Mouse (Mus musculus) liver, embryonic 14.5 days (tissue): ENCODE measurements around the gene Tex38. TPM values are rescaled to one million over a fixed set of nuclear protein-coding genes. Genes with fewer than 3 reads are reported as not detected.

Source experiments
- ATAC-seq: fragments of 200-750 bp; cut with Nextera tagmentation; 2 replicates; pipeline ENCODE4 v1.8.0; 2017; ENCODE audit warnings: moderate number of reproducible peaks, mild to moderate bottlenecking, moderate library complexity; ENCODE audit not compliant: insufficient read depth
- DNase-seq, 3 experiments: peaks; one replicate each; pipeline ENCODE4 v3.0.0-alpha.2; 2012 to 2013; ENCODE audit warnings: low read depth in 3 of 3, low spot score in 3 of 3
- H3K27ac ChIP-seq: fragments of 300-500 bp; sonication (generic); 2 replicates; pipeline ENCODE4 v1.5.1; 2014; ENCODE audit warnings: moderate library complexity, mild to moderate bottlenecking, control low read depth, inconsistent platforms
- H3K27me3 ChIP-seq: fragments of 300-500 bp; sonication (generic); 2 replicates; pipeline ENCODE4 v1.6.1; 2014; ENCODE audit warnings: mild to moderate bottlenecking, low read length, moderate library complexity; ENCODE audit not compliant: control insufficient read depth, insufficient read depth
- H3K36me3 ChIP-seq: fragments of 300-500 bp; sonication (generic); replicated peaks from 2 replicates; pipeline ENCODE4 v1.6.1; 2014; ENCODE audit warnings: low read depth; ENCODE audit not compliant: control insufficient read depth, insufficient read depth
- H3K4me1 ChIP-seq, 2 experiments: fragments of 200-500 bp in 1 of 2; fragments of 300-500 bp in 1 of 2; sonication (generic) in 1 of 2; replicated peaks; 2 replicates each; pipeline ENCODE4 v1.6.1; 2012 to 2014; ENCODE audit warnings: antibody characterized with exemption in 1 of 2, inconsistent platforms in 1 of 2, low read length in 1 of 2; ENCODE audit not compliant: control insufficient read depth in 2 of 2, insufficient read depth in 2 of 2
- H3K4me2 ChIP-seq: fragments of 300-500 bp; sonication (generic); 2 replicates; pipeline ENCODE4 v1.6.1; 2014; ENCODE audit warnings: low read depth, mild to moderate bottlenecking, control low read depth, moderate library complexity
- H3K4me3 ChIP-seq, 2 experiments: fragments of 200-500 bp in 1 of 2; fragments of 300-500 bp in 1 of 2; sonication (generic) in 1 of 2; 2 replicates each; pipeline ENCODE4 v1.5.1; 2012 to 2014; ENCODE audit warnings: low read depth in 2 of 2, low read length in 2 of 2, mild to moderate bottlenecking in 2 of 2, control low read depth in 1 of 2, inconsistent platforms in 1 of 2, moderate library complexity in 1 of 2; ENCODE audit not compliant: insufficient read depth in 1 of 2
- H3K9ac ChIP-seq: fragments of 300-500 bp; sonication (generic); replicated peaks from 2 replicates; pipeline ENCODE4 v1.6.1; 2014; ENCODE audit warnings: mild to moderate bottlenecking, control low read depth, moderate library complexity
- H3K9me3 ChIP-seq: fragments of 300-500 bp; sonication (generic); 2 replicates; pipeline ENCODE4 v1.6.1; 2016; ENCODE audit warnings: low read length, mixed read lengths; ENCODE audit not compliant: control insufficient read depth
- CTCF ChIP-seq: IDR thresholded peaks from 2 replicates; pipeline ENCODE4 v1.5.1; 2016; ENCODE audit warnings: antibody characterized with exemption, low read depth, control low read depth
- EP300 ChIP-seq: IDR thresholded peaks from 2 replicates; pipeline ENCODE4 v1.6.1; 2016; ENCODE audit warnings: antibody characterized with exemption, low read depth
- WGBS: fragments of 180-500 bp; shearing (Covaris S2); extraction: QIAGEN DNeasy Blood & Tissue Kit; methylation state at CpG from one replicate; pipeline ENCODE4 v1.1.7; 2014; ENCODE audit not compliant: insufficient replicate concordance; 5-methylcytosine and 5-hydroxymethylcytosine counted together
- polyA plus RNA-seq, 2 experiments: library from polyadenylated mRNA; depleted of rRNA in 1 of 2; stranded (reverse) in 1 of 2; unstranded in 1 of 2; fragments of >200 nt; fragmentation: Nextera tagmentation in 1 of 2; extraction: Ambion mirVana in 1 of 2; gene quantifications; 2 replicates each; pipeline versions ENCODE4 v1.2.1 to v1.2.3; 2012 to 2014

The Tex38 gene
- polyA plus RNA-seq, 2 experiments = 0.07 TPM; not detected in 1

DNA sequence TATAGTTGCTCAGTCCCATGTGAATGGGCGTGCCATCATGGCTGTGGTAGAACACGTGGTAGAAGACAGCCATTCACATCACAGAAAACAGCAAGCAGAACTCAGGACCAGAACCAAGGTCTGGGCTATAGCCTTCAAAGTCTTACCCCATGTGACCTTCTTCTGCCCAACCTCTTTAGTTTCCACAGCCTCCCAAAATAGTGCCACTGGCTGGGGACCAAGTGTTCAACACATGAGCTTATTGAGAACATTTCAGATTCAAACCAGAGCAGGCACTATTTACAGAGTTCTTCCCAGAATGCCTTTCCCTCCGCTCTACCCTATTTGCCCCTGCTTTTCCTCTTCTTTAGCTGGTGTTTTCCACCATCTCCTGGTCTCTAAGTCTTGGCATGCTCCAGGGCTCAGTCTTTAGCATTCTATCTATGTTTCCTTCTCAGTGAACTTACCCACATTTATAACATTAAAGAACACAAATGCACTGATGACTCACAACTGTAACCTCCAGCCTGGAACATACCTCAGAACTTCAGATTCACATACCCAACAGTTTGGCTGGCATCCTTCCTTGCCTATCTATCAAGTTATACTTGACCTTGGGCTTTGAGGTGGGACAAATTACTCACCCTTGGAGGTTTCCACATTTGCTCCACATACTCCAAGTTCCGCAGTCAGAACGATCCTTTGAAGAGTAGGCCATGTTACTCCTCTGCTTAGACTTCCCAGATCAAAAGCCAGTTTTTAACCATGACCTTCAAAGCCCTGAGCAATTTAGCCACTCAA, 1.4 kb upstream of the Tex38 start:
- H3K27ac ChIP-seq = no peak overlapping the region
- H3K9me3 ChIP-seq = no peaks in the 10 kb centered on the region
- H3K36me3 ChIP-seq = no peaks in the 10 kb centered on the region; the same call in 1 of the 2 replicates
- no peak for ATAC-seq
- no peak overlapping the region for H3K9ac ChIP-seq
- WGBS = 69% methylated on average over 5 of the region's 5 CpGs
- H3K4me3 ChIP-seq = no peak overlapping the region
- DNase-seq = no peak
- no peak for TF ChIP-seq CTCF
- no peak for TF ChIP-seq EP300
- H3K27me3 ChIP-seq = no peaks in the 10 kb centered on the region
- H3K4me1 ChIP-seq = peaks cover 7 to 11% of the 10 kb centered on the region in 2 experiments
- H3K4me2 ChIP-seq = no peak overlapping the region

DNA sequence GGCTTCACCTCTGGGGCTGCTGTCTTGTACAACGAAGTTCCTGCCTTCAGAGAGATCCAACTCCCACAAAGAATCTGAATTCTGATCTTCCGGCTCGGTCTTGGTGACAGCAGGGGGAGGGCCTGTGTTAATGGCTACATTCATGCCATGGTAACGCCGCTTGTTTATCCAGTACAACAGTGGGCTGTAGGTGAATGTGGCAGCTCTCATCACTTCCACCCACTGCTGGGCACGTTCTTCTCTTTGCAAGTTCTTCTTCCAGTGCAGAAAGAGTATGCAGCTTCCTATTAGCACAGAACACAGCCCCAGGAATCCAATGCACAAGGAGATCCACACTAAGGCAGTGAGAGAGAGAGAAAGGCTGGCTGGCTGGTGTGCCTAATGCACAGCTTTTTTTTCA, 549 bp downstream of the Tex38 start:
- H3K27ac ChIP-seq = no peak overlapping the region
- no peaks in the 10 kb centered on the region; the same call in 1 of the 2 replicates for H3K36me3 ChIP-seq
- no peak overlapping the region for H3K9ac ChIP-seq
- 50% methylated on average over 6 of the region's 6 CpGs for WGBS
- no peaks in the 10 kb centered on the region for H3K9me3 ChIP-seq
- no peaks in the 10 kb centered on the region for H3K27me3 ChIP-seq
- no peak for TF ChIP-seq EP300
- no peak for TF ChIP-seq CTCF
- H3K4me2 ChIP-seq = no peak overlapping the region
- H3K4me1 ChIP-seq = peaks cover 4 to 5% of the 10 kb centered on the region in 2 experiments
- DNase-seq (no peak), ATAC-seq (no peak)
- no peak overlapping the region for H3K4me3 ChIP-seq

DNA sequence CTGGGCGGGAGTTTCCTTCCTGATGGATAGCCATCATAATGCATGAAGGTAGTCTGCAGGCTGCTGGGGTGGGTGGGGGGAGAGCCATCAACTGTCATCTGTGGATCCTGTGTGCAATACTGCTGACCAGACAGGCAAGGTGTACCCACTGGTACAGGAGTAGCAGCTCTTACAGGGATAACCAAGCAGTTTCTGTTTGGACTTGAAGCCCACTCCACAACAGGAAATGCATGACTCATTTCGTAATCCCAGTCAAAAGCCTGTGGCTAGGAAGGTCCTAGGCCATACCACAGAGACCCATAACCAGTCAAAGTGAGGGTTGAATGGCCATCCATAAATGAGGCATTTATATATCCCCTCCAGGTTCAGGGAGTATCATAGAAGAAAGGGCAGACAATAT, 3.2 kb downstream of the Tex38 start:
- DNase-seq = no peak
- Histone ChIP-seq H3K9ac (no peak overlapping the region), H3K27me3 (no peaks in the 10 kb centered on the region), H3K4me3 (no peak overlapping the region), H3K36me3 (peaks cover 3% of the 10 kb centered on the region), H3K27ac (no peak overlapping the region), H3K4me2 (no peak overlapping the region), H3K4me1 (no peaks in the 10 kb centered on the region), H3K9me3 (no peaks in the 10 kb centered on the region)
- TF ChIP-seq EP300 (no peak), CTCF (no peak)
- ATAC-seq = no peak
- 77% methylated on average over 2 of the region's 2 CpGs for WGBS

DNA sequence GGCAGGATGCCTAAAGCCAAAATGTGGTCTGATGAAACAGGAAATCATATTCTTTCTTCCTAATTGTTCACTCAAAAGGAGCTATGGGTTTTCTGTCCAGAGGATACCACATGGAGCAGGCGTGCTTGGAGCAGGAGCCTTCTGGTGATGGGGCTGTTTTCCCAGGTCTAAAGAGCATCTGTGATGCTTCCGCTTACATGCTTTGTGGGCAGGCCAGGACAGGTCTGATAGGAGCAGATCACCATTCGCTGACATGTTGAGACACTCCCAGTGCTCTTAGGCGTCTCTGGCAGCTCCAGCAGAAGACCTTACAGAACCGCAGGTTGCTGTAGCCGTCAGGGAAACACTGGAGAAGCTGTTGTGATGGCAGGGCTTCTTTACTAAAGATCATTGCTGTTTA, 5.8 kb downstream of the Tex38 start:
- Histone ChIP-seq H3K4me3 (no peak overlapping the region), H3K4me1 (no peaks in the 10 kb centered on the region), H3K27me3 (no peaks in the 10 kb centered on the region), H3K27ac (no peak overlapping the region), H3K9ac (no peak overlapping the region), H3K4me2 (no peak overlapping the region), H3K9me3 (no peaks in the 10 kb centered on the region), H3K36me3 (peaks cover 8% of the 10 kb centered on the region)
- 62% methylated on average over 6 of the region's 6 CpGs for WGBS
- no peak for TF ChIP-seq CTCF
- TF ChIP-seq EP300 = no peak
- ATAC-seq = no peak
- DNase-seq = no peak

DNA sequence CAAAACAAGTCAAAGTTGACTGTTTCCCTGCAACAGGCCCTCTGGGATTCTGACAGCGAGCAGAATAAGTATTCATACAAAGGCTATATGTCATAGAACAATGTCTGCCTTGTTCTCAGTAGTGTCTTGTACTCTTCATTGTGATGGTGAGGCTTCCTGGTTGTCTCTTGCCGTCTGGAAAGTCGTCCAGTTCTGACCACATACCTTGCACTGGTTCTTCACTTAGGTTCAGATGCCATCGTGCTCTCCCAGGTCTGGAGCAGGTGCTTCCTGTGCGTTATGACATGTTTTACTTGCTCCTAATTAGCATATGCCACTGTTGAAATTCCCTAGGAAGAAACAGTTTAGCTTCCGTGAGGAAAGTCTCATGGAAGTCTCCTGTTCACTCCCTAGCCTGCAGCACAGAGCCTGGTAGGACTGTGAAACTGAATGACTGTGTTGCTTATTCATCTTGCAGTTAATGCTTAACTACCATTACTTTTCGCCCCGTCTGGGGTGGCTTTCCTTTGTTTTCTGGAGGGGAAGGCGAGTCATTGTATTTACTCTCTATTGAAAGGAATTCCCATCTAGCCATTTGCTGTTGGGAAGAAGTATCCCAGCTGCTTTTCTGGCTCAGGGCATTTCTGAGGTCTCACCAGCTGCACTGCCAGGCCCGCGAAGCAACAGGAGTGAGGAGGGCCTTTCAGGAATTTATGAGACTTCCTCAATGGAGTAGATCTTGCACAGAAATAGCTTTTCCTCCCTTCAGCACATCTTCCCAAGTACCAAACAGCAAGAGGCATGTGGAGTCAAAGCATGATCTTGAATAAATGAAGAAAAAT, 13.0 kb downstream of the Tex38 start:
- Histone ChIP-seq H3K4me3 (no peak overlapping the region), H3K4me1 (no peaks in the 10 kb centered on the region), H3K9ac (no peak overlapping the region), H3K27me3 (no peaks in the 10 kb centered on the region), H3K4me2 (no peak overlapping the region), H3K9me3 (no peaks in the 10 kb centered on the region), H3K36me3 (peaks cover 11% of the 10 kb centered on the region), H3K27ac (no peak overlapping the region)
- ATAC-seq (no peak), DNase-seq (no peak)
- WGBS = 69% methylated on average over 11 of the region's 11 CpGs
- no peak for TF ChIP-seq CTCF
- no peak for TF ChIP-seq EP300
